Mouse (Mus musculus) liver, postnatal 0 days (tissue): ENCODE data around the gene Vwa5b1. TPM values are rescaled to one million over a fixed set of nuclear protein-coding genes. Genes with fewer than 3 reads are reported as not detected.

Experiments
- ATAC-seq: fragments of 200-750 bp; cut with Nextera tagmentation; 2 replicates; pipeline ENCODE4 v1.8.0; 2017; ENCODE audit warnings: mild to moderate bottlenecking, moderate library complexity
- DNase-seq: peaks from one replicate; pipeline ENCODE4 v3.0.0-alpha.2; 2016
- H3K27ac ChIP-seq: fragments of 300-500 bp; sonication (generic); 2 replicates; pipeline ENCODE4 v1.5.1; 2014; ENCODE audit warnings: antibody characterized with exemption, moderate library complexity, mild to moderate bottlenecking, low read depth
- H3K27me3 ChIP-seq: fragments of 300-500 bp; sonication (generic); 2 replicates; pipeline ENCODE4 v1.6.1; 2014; ENCODE audit warnings: low read length, control low read depth, mixed read lengths; ENCODE audit not compliant: insufficient read depth
- H3K36me3 ChIP-seq: fragments of 300-500 bp; sonication (generic); replicated peaks from 2 replicates; pipeline ENCODE4 v1.6.1; 2014; ENCODE audit warnings: mild to moderate bottlenecking, control low read depth, low read length, moderate library complexity, mixed read lengths; ENCODE audit not compliant: insufficient read depth
- H3K4me1 ChIP-seq: fragments of 300-500 bp; sonication (generic); 2 replicates; pipeline ENCODE4 v1.6.1; 2014; ENCODE audit warnings: antibody characterized with exemption, mild to moderate bottlenecking, control low read depth; ENCODE audit not compliant: insufficient read depth
- H3K4me2 ChIP-seq: fragments of 300-500 bp; sonication (generic); 2 replicates; pipeline ENCODE4 v1.6.1; 2014; ENCODE audit warnings: low read depth, mild to moderate bottlenecking, low read length, moderate library complexity, mixed read lengths
- H3K4me3 ChIP-seq: fragments of 300-500 bp; sonication (generic); 2 replicates; pipeline ENCODE4 v1.5.1; 2014; ENCODE audit warnings: low read depth, low read length
- H3K9ac ChIP-seq: fragments of 300-500 bp; sonication (generic); replicated peaks from 2 replicates; pipeline ENCODE4 v1.6.1; 2014; ENCODE audit warnings: mild to moderate bottlenecking, moderate library complexity
- H3K9me3 ChIP-seq: fragments of 300-500 bp; sonication (generic); 2 replicates; pipeline ENCODE4 v1.6.1; 2016; ENCODE audit warnings: mild to moderate bottlenecking, control low read depth, low read length, mixed read lengths
- CTCF ChIP-seq: sonication (generic); IDR thresholded peaks from 2 replicates; pipeline ENCODE4 v1.5.1; 2016; ENCODE audit warnings: antibody characterized with exemption, low read depth
- EP300 ChIP-seq: IDR thresholded peaks from 2 replicates; pipeline ENCODE4 v1.6.1; 2016; ENCODE audit warnings: antibody characterized with exemption, low read depth, mild to moderate bottlenecking
- WGBS: fragments of 180-500 bp; shearing (Covaris S2); extraction: QIAGEN DNeasy Blood & Tissue Kit; methylation state at CpG from one replicate; pipeline ENCODE4 v1.1.7; 2014; ENCODE audit not compliant: insufficient replicate concordance; 5-methylcytosine and 5-hydroxymethylcytosine counted together
- polyA plus RNA-seq: library from polyadenylated mRNA; unstranded; fragments of >200 nt; fragmentation: Nextera tagmentation; extraction: Ambion mirVana; gene quantifications from 2 replicates; pipeline ENCODE4 v1.2.1, GENCODE M21; 2015

Vwa5b1 gene
- polyA plus RNA-seq, 1 experiment from 2014 or later: not detected

- H3K27me3 ChIP-seq: no peaks in the 10 kb centered on the region
- 25% methylated on average over 4 of the region's 4 CpGs for WGBS
- no peak for TF ChIP-seq CTCF
- no peak for TF ChIP-seq EP300
- no peaks in the 10 kb centered on the region for H3K4me1 ChIP-seq
- ATAC-seq: no peak
- no peak overlapping the region for H3K27ac ChIP-seq
- DNase-seq: no peak
- H3K4me3 ChIP-seq: no peak overlapping the region
- H3K9ac ChIP-seq: no peak overlapping the region
- H3K36me3 ChIP-seq: no peaks in the 10 kb centered on the region
- H3K4me2 ChIP-seq: no peak overlapping the region
- 0 out of 2 replicates have a peak, but pooled peaks cover 2% of the 10 kb centered on the region for H3K9me3 ChIP-seq
These were observed 6.6 kb upstream of the Vwa5b1 start for GRCm38 (mm10) chr4:138642272-138642671.

GRCm38 (mm10) chr4:138636146-138636511 is 445 bp upstream of the Vwa5b1 start:
- H3K4me3 ChIP-seq: no peak overlapping the region
- H3K4me1 ChIP-seq: no peaks in the 10 kb centered on the region
- no peak overlapping the region for H3K27ac ChIP-seq
- 0 out of 2 replicates have a peak, but pooled peaks cover 2% of the 10 kb centered on the region for H3K9me3 ChIP-seq
- DNase-seq: no peak
- TF ChIP-seq EP300: no peak
- no peak for TF ChIP-seq CTCF
- H3K36me3 ChIP-seq: no peaks in the 10 kb centered on the region
- no peak overlapping the region for H3K4me2 ChIP-seq
- ATAC-seq: no peak
- WGBS: 34% methylated on average over 4 of the region's 4 CpGs
- no peaks in the 10 kb centered on the region for H3K27me3 ChIP-seq
- H3K9ac ChIP-seq: no peak overlapping the region

DNA sequence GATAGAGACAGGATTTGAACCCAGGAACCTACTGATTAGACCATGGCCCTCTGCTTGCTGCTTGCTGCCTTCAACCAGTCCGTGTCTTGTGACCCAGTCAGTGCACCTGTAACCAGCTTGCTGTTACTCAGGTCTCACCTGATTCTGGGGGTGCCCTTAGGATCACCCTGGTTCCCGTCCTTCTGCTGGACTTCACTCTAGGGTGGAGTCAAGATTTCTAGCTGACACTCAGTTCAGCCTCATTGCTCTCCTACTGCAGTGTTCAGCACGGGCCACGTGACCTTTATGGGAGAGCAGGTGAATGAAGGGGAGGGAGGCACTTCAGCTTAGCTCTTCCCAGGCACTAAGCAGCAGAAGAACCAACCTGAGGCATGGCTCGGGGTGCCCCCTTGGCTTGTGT is 7.4 kb downstream of the Vwa5b1 start:
- Histone ChIP-seq H3K36me3 (no peaks in the 10 kb centered on the region), H3K27ac (no peak overlapping the region), H3K4me3 (no peak overlapping the region), H3K4me2 (no peak overlapping the region), H3K4me1 (no peaks in the 10 kb centered on the region), H3K9me3 (no peaks in the 10 kb centered on the region), H3K27me3 (no peaks in the 10 kb centered on the region), H3K9ac (no peak overlapping the region)
- no peak for ATAC-seq
- WGBS: 59% methylated on average over 5 of the region's 5 CpGs
- TF ChIP-seq EP300: no peak
- no peak for TF ChIP-seq CTCF
- DNase-seq: no peak

DNA sequence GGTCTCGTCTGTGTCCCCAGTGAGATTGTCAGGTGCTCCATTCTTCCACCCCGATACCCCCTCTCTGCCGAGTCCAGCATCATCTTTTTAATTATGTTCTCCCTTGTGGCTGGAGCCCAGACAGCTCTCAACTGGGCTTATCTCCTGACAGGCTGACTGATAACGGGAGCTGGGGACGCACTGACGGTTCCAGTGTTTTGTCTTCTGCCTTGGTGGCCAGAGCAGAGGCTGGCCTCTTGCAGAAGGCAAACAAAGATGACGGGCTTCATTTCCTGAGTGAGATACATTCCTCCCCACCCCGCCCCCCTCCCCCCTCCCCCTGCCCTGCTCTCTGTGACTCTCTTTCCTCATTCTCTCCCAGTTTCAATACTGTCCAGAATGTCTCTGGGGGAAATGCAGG is 21.2 kb downstream of the Vwa5b1 start:
- Histone ChIP-seq H3K27me3 (no peaks in the 10 kb centered on the region), H3K4me3 (no peak overlapping the region), H3K4me1 (no peaks in the 10 kb centered on the region), H3K9ac (no peak overlapping the region), H3K9me3 (no peaks in the 10 kb centered on the region), H3K36me3 (no peaks in the 10 kb centered on the region), H3K4me2 (no peak overlapping the region), H3K27ac (no peak overlapping the region)
- WGBS: 6% methylated on average over 8 of the region's 8 CpGs
- ATAC-seq (no peak), DNase-seq (no peak)
- no peak for TF ChIP-seq EP300
- TF ChIP-seq CTCF: no peak

GRCm38 (mm10) chr4:138601926-138602325 is 33.8 kb downstream of the Vwa5b1 start:
- ATAC-seq (no peak), DNase-seq (no peak)
- H3K4me3 ChIP-seq: no peak overlapping the region
- no peak overlapping the region for H3K27ac ChIP-seq
- H3K4me1 ChIP-seq: no peaks in the 10 kb centered on the region
- 55% methylated on average over 9 of the region's 9 CpGs for WGBS
- no peaks in the 10 kb centered on the region for H3K9me3 ChIP-seq
- H3K27me3 ChIP-seq: no peaks in the 10 kb centered on the region
- no peaks in the 10 kb centered on the region for H3K36me3 ChIP-seq
- H3K9ac ChIP-seq: no peak overlapping the region
- TF ChIP-seq EP300 (no peak), CTCF (no peak)
- H3K4me2 ChIP-seq: no peak overlapping the region

GRCm38 (mm10) chr4:138597904-138598347 is 37.8 kb downstream of the Vwa5b1 start:
- Histone ChIP-seq H3K27me3 (no peaks in the 10 kb centered on the region), H3K27ac (no peak overlapping the region), H3K4me3 (no peak overlapping the region), H3K4me2 (no peak overlapping the region), H3K4me1 (no peaks in the 10 kb centered on the region), H3K9me3 (no peaks in the 10 kb centered on the region), H3K36me3 (no peaks in the 10 kb centered on the region), H3K9ac (no peak overlapping the region)
- TF ChIP-seq CTCF (no peak), EP300 (no peak)
- ATAC-seq: no peak
- DNase-seq: peak; percentile 51
- 14% methylated on average over 7 of the region's 7 CpGs for WGBS
